Mouse (Mus musculus) embryonic fibroblast, embryonic 13.5 days (primary cell): ENCODE measurements around the gene Rasa2. TPM values are rescaled to one million over a fixed set of nuclear protein-coding genes. Genes with fewer than 3 reads are reported as not detected.

Experiments used
- H3K27ac ChIP-seq: 2 replicates; pipeline ENCODE4 v1.5.1; 2012; ENCODE audit warnings: low read length, control low read depth, inconsistent platforms; ENCODE audit not compliant: insufficient read depth
- H3K4me1 ChIP-seq: 2 replicates; pipeline ENCODE4 v1.6.1; 2011; ENCODE audit warnings: low read length; ENCODE audit not compliant: control insufficient read depth, insufficient read depth
- H3K4me3 ChIP-seq: 2 replicates; pipeline ENCODE4 v1.5.1; 2011; ENCODE audit warnings: mild to moderate bottlenecking, control low read depth, low read length; ENCODE audit not compliant: insufficient read depth
- CTCF ChIP-seq: IDR thresholded peaks from 2 replicates; pipeline ENCODE4 v1.5.1; 2011; ENCODE audit warnings: mild to moderate bottlenecking, control low read depth, low read length, moderate library complexity, borderline replicate concordance; ENCODE audit not compliant: insufficient read depth
- POLR2A ChIP-seq: IDR thresholded peaks from 2 replicates; pipeline ENCODE4 v1.6.1; 2011; ENCODE audit warnings: low read depth, mild to moderate bottlenecking, control low read depth, low read length, moderate library complexity
- polyA plus RNA-seq: library from polyadenylated mRNA; stranded (reverse); fragments of >200 nt; gene quantifications from 2 replicates; pipeline ENCODE4 v1.2.4, GENCODE M21; 2011; ENCODE audit warnings: low read depth; ENCODE audit not compliant: missing spikeins, insufficient read length

The Rasa2 gene
- polyA plus RNA-seq, 1 experiment = 23.1 TPM

GRCm38 (mm10) chr9:96514278-96514677, 117.1 kb downstream of the Rasa2 start:
- H3K27ac ChIP-seq = no peak overlapping the region
- H3K4me3 ChIP-seq = no peak overlapping the region
- H3K4me1 ChIP-seq = no peaks in the 10 kb centered on the region; the same call in 1 of the 2 replicates
- no peak for TF ChIP-seq POLR2A
- no peak for TF ChIP-seq CTCF

GRCm38 (mm10) chr9:96506011-96506498, 125.4 kb downstream of the Rasa2 start:
- H3K4me1 ChIP-seq = no peaks in the 10 kb centered on the region
- no peak overlapping the region for H3K27ac ChIP-seq
- TF ChIP-seq CTCF (no peak), POLR2A (no peak)
- H3K4me3 ChIP-seq = no peak overlapping the region

- TF ChIP-seq CTCF (no peak), POLR2A (no peak)
- H3K27ac ChIP-seq = no peak overlapping the region
- no peak overlapping the region for H3K4me3 ChIP-seq
- H3K4me1 ChIP-seq = no peaks in the 10 kb centered on the region
These were observed 126.3 kb downstream of the Rasa2 start for GRCm38 (mm10) chr9:96505156-96505555.

- Histone ChIP-seq H3K4me1 (no peaks in the 10 kb centered on the region), H3K27ac (no peak overlapping the region), H3K4me3 (no peak overlapping the region)
- TF ChIP-seq POLR2A (no peak), CTCF (no peak)
These were observed 127.1 kb downstream of the Rasa2 start for GRCm38 (mm10) chr9:96504116-96504895.

- no peak overlapping the region for H3K4me3 ChIP-seq
- TF ChIP-seq CTCF (no peak), POLR2A (no peak)
- no peak overlapping the region for H3K27ac ChIP-seq
These were observed 128.4 kb downstream of the Rasa2 start for GRCm38 (mm10) chr9:96502856-96503610.

GRCm38 (mm10) chr9:96501217-96501616, 130.2 kb downstream of the Rasa2 start:
- Histone ChIP-seq H3K27ac (no peak overlapping the region), H3K4me3 (no peak overlapping the region), H3K4me1 (no peaks in the 10 kb centered on the region)
- no peak for TF ChIP-seq CTCF
- no peak for TF ChIP-seq POLR2A

More at GRCm38 (mm10) chr9:96502856-96503610, 128.4 kb downstream of the Rasa2 start:
- H3K4me1 ChIP-seq = no peaks in the 10 kb centered on the region

- H3K4me3 ChIP-seq = no peak overlapping the region
These were observed 138.2 kb downstream of the Rasa2 start for GRCm38 (mm10) chr9:96493212-96493611.

GRCm38 (mm10) chr9:96491810-96492209, 139.6 kb downstream of the Rasa2 start:
- Histone ChIP-seq H3K4me3 (no peak overlapping the region), H3K27ac (no peak overlapping the region), H3K4me1 (no peaks in the 10 kb centered on the region)
- TF ChIP-seq CTCF (peak; percentile 61), POLR2A (no peak)

More at GRCm38 (mm10) chr9:96493212-96493611, 138.2 kb downstream of the Rasa2 start:
- H3K27ac ChIP-seq = no peak overlapping the region
- no peak for TF ChIP-seq CTCF
- TF ChIP-seq POLR2A = no peak
- no peaks in the 10 kb centered on the region for H3K4me1 ChIP-seq

Other genes starting within 250 kb of the Rasa2 start
- gene Rnf7, start 152.9 kb downstream of the Rasa2 start, polyA plus RNA-seq = 78.6 and 82.4 TPM in 2 replicates
- gene Gm28729, start 106.4 kb downstream of the Rasa2 start, polyA plus RNA-seq = not detected in 2 replicates
- gene Zbtb38, start 121.2 kb upstream of the Rasa2 start, polyA plus RNA-seq = 33.6 and 47.0 TPM in 2 replicates